Mouse (Mus musculus) bone marrow, adult 2 months (tissue): Measurements from ENCODE around the gene Mprip. TPM values are rescaled to one million over a fixed set of nuclear protein-coding genes. Genes with fewer than 3 reads are reported as not detected.

Experiments used
- H3K27ac ChIP-seq: fragments of 200-500 bp; 2 replicates; pipeline ENCODE4 v1.5.1; 2012; ENCODE audit warnings: low read depth, mild to moderate bottlenecking, control low read depth, inconsistent platforms, low read length; ENCODE audit not compliant: control insufficient read depth, poor library complexity, insufficient read depth
- H3K4me1 ChIP-seq: fragments of 200-500 bp; 2 replicates; pipeline ENCODE4 v1.6.1; 2011; ENCODE audit warnings: low read length; ENCODE audit not compliant: control insufficient read depth, insufficient read depth
- H3K4me3 ChIP-seq: fragments of 200-500 bp; replicated peaks from 2 replicates; pipeline ENCODE3; 2011; ENCODE audit warnings: mild to moderate bottlenecking, low read depth, low read length, control low read depth; ENCODE audit not compliant: control insufficient read depth
- CTCF ChIP-seq: fragments of 200-500 bp; IDR thresholded peaks from 2 replicates; pipeline ENCODE4 v1.5.1; 2011; ENCODE audit warnings: low read length, control low read depth; ENCODE audit not compliant: control insufficient read depth, insufficient read depth
- POLR2A ChIP-seq: fragments of 200-500 bp; IDR thresholded peaks from 2 replicates; pipeline ENCODE4 v1.6.1; 2011; ENCODE audit warnings: low read depth, mild to moderate bottlenecking, control low read depth, low read length, borderline replicate concordance; ENCODE audit not compliant: control insufficient read depth
- WGBS: fragments of 180-500 bp; shearing (Covaris S2); methylation state at CpG from one replicate; pipeline ENCODE4 v1.1.7; 2018; 5-methylcytosine and 5-hydroxymethylcytosine counted together
- polyA plus RNA-seq: library from polyadenylated mRNA; stranded (reverse); fragments of >200 nt; gene quantifications from 2 replicates; pipeline ENCODE4 v1.2.4, GENCODE M21; 2011; ENCODE audit warnings: low replicate concordance; ENCODE audit not compliant: missing spikeins, insufficient read depth, insufficient read length

Gene Mprip
- polyA plus RNA-seq, 1 experiment: 41.6 TPM

GRCm38 (mm10) chr11:59769307-59769706 lies 108.2 kb downstream of the Mprip start:
- WGBS: 79% methylated on average over 2 of the region's 2 CpGs
- no peak overlapping the region for H3K27ac ChIP-seq
- H3K4me3 ChIP-seq: no peak overlapping the region
- no peak for TF ChIP-seq CTCF
- TF ChIP-seq POLR2A: no peak
- H3K4me1 ChIP-seq: no peaks in the 10 kb centered on the region; the same call in 1 of the 2 replicates

GRCm38 (mm10) chr11:59769738-59770137 lies 108.6 kb downstream of the Mprip start:
- H3K27ac ChIP-seq: no peak overlapping the region
- no peak for TF ChIP-seq POLR2A
- TF ChIP-seq CTCF: no peak
- no peaks in the 10 kb centered on the region; the same call in 1 of the 2 replicates for H3K4me1 ChIP-seq
- no peak overlapping the region for H3K4me3 ChIP-seq
- WGBS: 69% methylated on average over 6 of the region's 6 CpGs

GRCm38 (mm10) chr11:59770753-59771152 lies 109.6 kb downstream of the Mprip start:
- H3K4me1 ChIP-seq: no peaks in the 10 kb centered on the region; the same call in 1 of the 2 replicates
- WGBS: 31% methylated on average over 7 of the region's 7 CpGs
- TF ChIP-seq POLR2A (no peak), CTCF (no peak)
- no peak overlapping the region for H3K27ac ChIP-seq
- no peak overlapping the region for H3K4me3 ChIP-seq

GRCm38 (mm10) chr11:59772291-59772690 lies 111.2 kb downstream of the Mprip start:
- Histone ChIP-seq H3K4me3 (no peak overlapping the region), H3K27ac (no peak overlapping the region), H3K4me1 (no peaks in the 10 kb centered on the region; the same call in 1 of the 2 replicates)
- TF ChIP-seq POLR2A (no peak), CTCF (no peak)
- 82% methylated on average over 2 of the region's 2 CpGs for WGBS

DNA sequence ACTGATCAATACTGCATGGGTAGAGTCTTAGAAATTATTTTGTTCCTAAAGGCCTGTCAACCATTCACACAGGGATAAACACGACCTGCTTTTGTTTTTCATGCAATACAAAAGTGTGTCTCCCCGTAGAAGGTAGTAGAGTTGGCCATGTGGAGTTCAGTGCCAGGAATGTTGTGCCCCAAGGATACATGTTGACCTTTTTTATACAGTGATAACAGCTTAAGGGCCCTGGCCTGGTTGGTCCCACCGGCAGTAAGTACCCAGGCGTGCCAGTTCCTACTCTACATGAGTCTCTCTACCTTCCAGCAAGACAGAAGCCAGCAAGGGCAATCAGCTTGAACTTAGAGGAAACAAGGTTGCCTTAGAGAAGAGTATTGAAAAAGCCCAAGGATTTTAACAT lies 111.8 kb downstream of the Mprip start:
- Histone ChIP-seq H3K4me1 (no peaks in the 10 kb centered on the region; the same call in 1 of the 2 replicates), H3K27ac (no peak overlapping the region), H3K4me3 (no peak overlapping the region)
- TF ChIP-seq POLR2A (no peak), CTCF (no peak)
- 86% methylated on average over 4 of the region's 4 CpGs for WGBS

DNA sequence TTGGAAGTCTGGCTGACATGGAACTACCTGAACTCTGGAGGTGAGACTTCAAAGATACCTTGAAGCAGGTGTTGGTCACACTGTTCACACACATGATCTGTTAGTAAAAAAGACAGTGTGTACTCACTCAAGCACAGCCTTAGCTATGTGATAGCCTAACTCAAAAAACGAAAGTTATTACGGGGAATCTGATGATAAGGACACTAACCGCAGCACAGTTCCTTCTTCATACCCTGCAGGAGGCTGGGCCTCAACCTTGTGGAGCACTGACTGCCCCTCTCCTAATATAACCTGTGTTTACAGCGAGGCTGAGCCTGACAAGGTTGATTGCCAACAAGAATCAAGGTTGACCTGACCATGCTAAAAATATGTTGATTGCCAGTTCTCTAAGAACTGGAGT lies 113.4 kb downstream of the Mprip start:
- WGBS: 24% methylated on average over 4 of the region's 4 CpGs
- no peak overlapping the region for H3K4me3 ChIP-seq
- TF ChIP-seq POLR2A (no peak), CTCF (no peak)
- H3K4me1 ChIP-seq: no peaks in the 10 kb centered on the region; the same call in 1 of the 2 replicates
- no peak overlapping the region for H3K27ac ChIP-seq

GRCm38 (mm10) chr11:59775435-59776148 lies 114.5 kb downstream of the Mprip start:
- no peak for TF ChIP-seq POLR2A
- TF ChIP-seq CTCF: no peak
- Histone ChIP-seq H3K4me3 (no peak overlapping the region), H3K4me1 (no peaks in the 10 kb centered on the region; the same call in 1 of the 2 replicates), H3K27ac (no peak overlapping the region)
- WGBS: 87% methylated on average over 13 of the region's 13 CpGs

- 72% methylated on average over 5 of the region's 5 CpGs for WGBS
- H3K4me1 ChIP-seq: no peaks in the 10 kb centered on the region; the same call in 1 of the 2 replicates
- H3K27ac ChIP-seq: no peak overlapping the region
- no peak overlapping the region for H3K4me3 ChIP-seq
- no peak for TF ChIP-seq POLR2A
- TF ChIP-seq CTCF: no peak
Measured at GRCm38 (mm10) chr11:59777259-59777658, 116.2 kb downstream of the Mprip start.

DNA sequence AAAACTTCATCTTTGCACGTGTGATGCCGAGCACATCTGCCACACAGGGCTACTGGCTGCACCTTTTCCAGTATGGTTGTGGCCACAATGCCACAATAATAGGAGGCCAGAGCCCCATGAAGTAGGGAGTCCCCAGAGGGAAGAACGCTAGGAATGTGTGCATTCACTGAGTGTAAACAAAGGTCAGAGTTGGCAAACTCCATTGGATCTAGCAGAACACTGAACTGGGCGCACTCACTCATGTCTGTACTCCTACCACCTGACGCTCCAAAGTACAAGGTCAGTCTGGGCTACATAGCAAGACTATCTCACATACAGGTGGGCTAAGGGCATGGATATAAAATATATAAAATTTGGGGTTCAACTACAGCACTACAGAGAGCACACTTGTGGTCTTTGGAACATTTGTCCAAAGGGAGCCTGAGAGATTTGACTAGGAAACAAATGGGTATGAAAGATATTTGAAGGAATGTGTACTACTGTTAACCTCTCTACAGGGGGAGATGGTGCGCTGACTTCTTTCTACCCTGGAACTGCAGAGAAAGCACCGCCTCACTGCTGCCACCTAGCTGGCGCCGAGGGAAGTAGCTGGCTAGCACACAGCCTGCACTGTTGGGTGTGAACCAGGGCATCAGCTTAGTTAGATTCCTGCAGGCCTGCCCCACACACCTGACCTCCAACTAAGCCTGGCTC lies 117.2 kb downstream of the Mprip start:
- H3K27ac ChIP-seq: no peak overlapping the region
- TF ChIP-seq POLR2A (no peak), CTCF (peak; percentile 99)
- no peak overlapping the region for H3K4me3 ChIP-seq
- H3K4me1 ChIP-seq: no peaks in the 10 kb centered on the region; the same call in 1 of the 2 replicates
- WGBS: 52% methylated on average over 9 of the region's 9 CpGs
